Mouse (Mus musculus): ENCODE measurements around the gene Stat3. TPM values are rescaled to one million over a fixed set of nuclear protein-coding genes. Genes with fewer than 3 reads are reported as not detected.

Stat3 gene
- total RNA-seq, 2 experiments from 2014 or later = 52.1 to 54.7 TPM

GRCm38 (mm10) chr11:100964901-100965542 lies 25.7 kb upstream of the Stat3 start:
- no peak for ATAC-seq (replicated peaks; ENCODE audit: poor library complexity, severe bottlenecking)

- no peak for ATAC-seq (replicated peaks; ENCODE audit: poor library complexity, severe bottlenecking)
Measured at GRCm38 (mm10) chr11:100964180-100964579, 24.8 kb upstream of the Stat3 start.

GRCm38 (mm10) chr11:100963647-100964046 lies 24.3 kb upstream of the Stat3 start:
- ATAC-seq (replicated peaks; ENCODE audit: poor library complexity, severe bottlenecking) = no peak

- no peak for ATAC-seq (replicated peaks; ENCODE audit: poor library complexity, severe bottlenecking)
Measured at GRCm38 (mm10) chr11:100962371-100962911, 23.1 kb upstream of the Stat3 start.

GRCm38 (mm10) chr11:100960540-100960939 lies 21.2 kb upstream of the Stat3 start:
- no peak for ATAC-seq (replicated peaks; ENCODE audit: poor library complexity, severe bottlenecking)

DNA sequence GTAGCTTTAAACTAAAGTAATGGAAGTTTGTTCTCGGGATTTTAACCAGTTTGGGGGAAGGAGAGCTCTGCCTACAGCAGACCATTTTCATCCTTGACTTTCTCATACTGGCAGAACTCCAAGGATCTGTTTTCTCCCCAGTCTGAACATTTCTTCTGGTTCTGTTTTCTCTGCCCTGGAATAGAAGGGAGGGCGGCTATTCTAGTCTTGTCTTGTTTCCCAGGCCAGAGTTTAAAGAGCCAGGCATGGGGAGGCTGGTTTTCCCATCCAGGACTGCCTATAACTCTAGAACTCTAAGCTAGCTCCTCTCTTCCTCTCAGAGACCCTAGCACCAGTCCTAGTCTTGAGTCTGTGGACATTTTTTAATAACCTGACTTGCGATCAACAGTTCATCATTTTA lies 20.5 kb upstream of the Stat3 start:
- no peak for ATAC-seq (replicated peaks; ENCODE audit: poor library complexity, severe bottlenecking)

GRCm38 (mm10) chr11:100959464-100959810 lies 20.1 kb upstream of the Stat3 start:
- ATAC-seq (replicated peaks; ENCODE audit: poor library complexity, severe bottlenecking) = 0 out of 2 replicates have a peak, but pooled peaks have one; percentile 16

- no peak for ATAC-seq (replicated peaks; ENCODE audit: poor library complexity, severe bottlenecking)
Measured at GRCm38 (mm10) chr11:100958613-100959463, 19.5 kb upstream of the Stat3 start.

- no peak for ATAC-seq (replicated peaks; ENCODE audit: poor library complexity, severe bottlenecking)
Measured at GRCm38 (mm10) chr11:100957915-100958469, 18.7 kb upstream of the Stat3 start.

DNA sequence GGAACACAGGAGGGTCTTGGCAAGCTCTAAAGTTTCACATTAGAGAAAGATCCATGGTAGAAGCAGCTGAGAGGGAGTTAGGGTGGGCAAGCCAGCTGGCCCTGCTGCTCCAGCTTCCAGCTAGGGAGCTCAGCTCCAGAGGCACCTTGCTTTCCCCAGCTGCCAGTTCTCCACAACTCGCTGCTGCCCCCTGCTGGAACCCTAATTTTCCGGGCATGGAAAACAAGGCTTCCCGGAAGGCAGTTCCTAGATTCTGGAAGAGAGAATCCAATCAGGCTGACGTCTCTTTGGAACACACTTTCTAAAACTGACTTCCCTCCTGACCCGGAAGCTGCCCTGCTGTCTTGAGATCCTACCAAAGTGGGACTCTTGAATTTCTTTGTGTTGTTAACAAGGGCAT lies 17.9 kb upstream of the Stat3 start:
- peak; percentile 54 for ATAC-seq (replicated peaks; ENCODE audit: poor library complexity, severe bottlenecking)

- ATAC-seq (replicated peaks; ENCODE audit: poor library complexity, severe bottlenecking) = no peak
Measured at GRCm38 (mm10) chr11:100949540-100949939, 10.2 kb upstream of the Stat3 start.

- ATAC-seq (replicated peaks; ENCODE audit: poor library complexity, severe bottlenecking) = no peak
Measured at GRCm38 (mm10) chr11:100948317-100948716, 9.0 kb upstream of the Stat3 start.

GRCm38 (mm10) chr11:100947548-100947947 lies 8.2 kb upstream of the Stat3 start:
- ATAC-seq (replicated peaks; ENCODE audit: poor library complexity, severe bottlenecking) = 0 out of 2 replicates have a peak, but pooled peaks have one; percentile 23

- ATAC-seq (replicated peaks; ENCODE audit: poor library complexity, severe bottlenecking) = no peak
Measured at GRCm38 (mm10) chr11:100946862-100947261, 7.5 kb upstream of the Stat3 start.

DNA sequence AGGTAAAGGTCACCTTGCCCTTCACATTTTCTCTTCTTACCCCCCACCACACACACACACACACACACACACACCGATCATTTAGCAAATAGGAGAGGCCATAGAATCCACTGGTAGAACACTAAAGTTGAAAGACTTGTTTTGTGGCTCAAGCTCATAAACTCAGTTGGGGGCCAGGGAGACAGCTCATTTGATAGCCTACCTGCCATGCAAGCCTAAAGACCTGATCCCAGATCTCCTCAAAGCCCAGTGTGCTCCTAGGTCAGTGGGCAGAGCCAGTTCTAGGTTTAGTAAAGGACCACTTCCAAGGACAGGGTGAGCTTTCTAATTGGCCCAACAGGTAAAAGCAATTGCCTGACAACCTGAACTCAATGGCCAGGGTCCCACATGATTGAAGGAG lies 3.0 kb upstream of the Stat3 start:
- ATAC-seq (replicated peaks; ENCODE audit: poor library complexity, severe bottlenecking) = no peak

DNA sequence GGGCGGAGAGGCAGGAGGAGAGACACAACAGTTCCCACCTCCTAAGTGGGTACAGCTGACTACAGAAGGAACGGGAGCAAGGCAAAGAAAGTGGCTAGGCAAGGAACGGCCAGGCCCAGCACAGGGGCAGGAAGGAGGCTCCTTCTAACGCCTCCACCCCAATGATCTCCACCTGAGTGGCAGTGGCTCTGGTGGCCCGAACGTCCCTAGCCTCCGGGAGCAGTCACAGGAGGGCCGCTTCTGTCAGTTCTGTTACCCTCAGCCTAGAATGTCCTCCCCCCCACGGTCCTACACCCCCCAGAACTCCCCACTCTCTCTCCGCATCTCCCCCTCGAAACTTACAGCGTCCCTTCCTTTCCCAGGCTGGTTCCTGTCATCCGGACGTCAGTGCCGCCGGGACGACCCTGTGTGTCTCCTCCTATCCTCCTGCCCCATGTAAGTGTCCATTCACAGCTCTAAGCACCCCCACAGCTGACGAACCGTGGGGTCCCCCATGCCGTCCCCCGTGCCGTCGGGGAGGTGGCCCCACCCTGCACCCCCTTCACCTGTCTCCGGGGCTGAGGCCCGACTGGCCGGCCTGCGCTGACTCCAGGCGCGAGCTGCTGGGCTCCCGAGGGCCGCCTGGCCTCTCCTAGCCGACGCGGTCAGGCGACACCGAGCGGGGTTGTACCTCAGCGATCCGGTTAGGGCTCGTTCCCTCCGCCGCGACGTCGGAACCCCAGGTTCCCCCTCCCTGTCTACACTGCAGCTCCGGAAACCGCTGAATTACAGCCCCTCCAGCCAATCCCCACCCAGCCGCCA lies 429 bp downstream of the Stat3 start:
- ATAC-seq (replicated peaks; ENCODE audit: poor library complexity, severe bottlenecking) = peak; percentile 85; the same call in 1 of the 2 replicates

GRCm38 (mm10) chr11:100938112-100938511 lies 1.2 kb downstream of the Stat3 start:
- peak; percentile 33 for ATAC-seq (replicated peaks; ENCODE audit: poor library complexity, severe bottlenecking)

- no peak for ATAC-seq (replicated peaks; ENCODE audit: poor library complexity, severe bottlenecking)
Measured at GRCm38 (mm10) chr11:100937295-100937694, 2.0 kb downstream of the Stat3 start.

- ATAC-seq (replicated peaks; ENCODE audit: poor library complexity, severe bottlenecking) = 0 out of 2 replicates have a peak, but pooled peaks have one; percentile 4
Measured at GRCm38 (mm10) chr11:100935373-100936355, 3.7 kb downstream of the Stat3 start.
